Mouse (Mus musculus) thymus, postnatal 14 days (tissue): Measurements from ENCODE around the gene Fam43a.

Experiments used
- DNase-seq: peaks from one replicate; pipeline ENCODE4 v3.0.0; 2021

The Fam43a gene

GRCm38 (mm10) chr16:30629509-30629908 is 30.0 kb downstream of the Fam43a start:
- DNase-seq = no peak

- peak; percentile 80 for DNase-seq
Measured at GRCm38 (mm10) chr16:30633906-30634746, 34.6 kb downstream of the Fam43a start.

GRCm38 (mm10) chr16:30638586-30638985 is 39.1 kb downstream of the Fam43a start:
- no peak for DNase-seq

GRCm38 (mm10) chr16:30640591-30640990 is 41.1 kb downstream of the Fam43a start:
- DNase-seq = no peak

- no peak for DNase-seq
Measured at GRCm38 (mm10) chr16:30641408-30641807, 41.9 kb downstream of the Fam43a start.

- no peak for DNase-seq
Measured at GRCm38 (mm10) chr16:30642229-30642628, 42.7 kb downstream of the Fam43a start.

GRCm38 (mm10) chr16:30644981-30645380 is 45.5 kb downstream of the Fam43a start:
- DNase-seq = no peak

- no peak for DNase-seq
Measured at GRCm38 (mm10) chr16:30645841-30646558, 46.5 kb downstream of the Fam43a start.

GRCm38 (mm10) chr16:30646856-30647255 is 47.3 kb downstream of the Fam43a start:
- DNase-seq = no peak

GRCm38 (mm10) chr16:30651292-30651691 is 51.8 kb downstream of the Fam43a start:
- no peak for DNase-seq
